Mouse (Mus musculus) forebrain, postnatal 0 days (tissue): Measurements from ENCODE around the gene Cpvl. TPM values are rescaled to one million over a fixed set of nuclear protein-coding genes. Genes with fewer than 3 reads are reported as not detected.

Source experiments
- ATAC-seq: fragments of 200-750 bp; cut with Nextera tagmentation; 2 replicates; pipeline ENCODE4 v1.8.0; 2017; ENCODE audit warnings: mild to moderate bottlenecking, moderate library complexity
- DNase-seq: peaks from one replicate; pipeline ENCODE4 v3.0.0-alpha.2; 2015
- H3K27ac ChIP-seq: fragments of 300-500 bp; sonication (generic); 2 replicates; pipeline ENCODE4 v1.5.1; 2014; ENCODE audit warnings: low read depth, mild to moderate bottlenecking, antibody characterized with exemption, low read length, moderate library complexity, mixed read lengths
- H3K27me3 ChIP-seq: fragments of 300-500 bp; sonication (generic); 2 replicates; pipeline ENCODE4 v1.6.1; 2014; ENCODE audit warnings: mild to moderate bottlenecking, low read length, mixed read lengths; ENCODE audit not compliant: insufficient read depth
- H3K36me3 ChIP-seq: fragments of 300-500 bp; sonication (generic); 2 replicates; pipeline ENCODE4 v1.6.1; 2014; ENCODE audit warnings: mild to moderate bottlenecking, moderate library complexity; ENCODE audit not compliant: insufficient read depth
- H3K4me1 ChIP-seq: fragments of 300-500 bp; sonication (generic); 2 replicates; pipeline ENCODE4 v1.6.1; 2014; ENCODE audit warnings: antibody characterized with exemption; ENCODE audit not compliant: insufficient read depth
- H3K4me2 ChIP-seq: fragments of 300-500 bp; sonication (generic); 2 replicates; pipeline ENCODE4 v1.6.1; 2014; ENCODE audit warnings: low read depth, mild to moderate bottlenecking, moderate library complexity
- H3K4me3 ChIP-seq: fragments of 300-500 bp; sonication (generic); 2 replicates; pipeline ENCODE4 v1.5.1; 2014; ENCODE audit warnings: low read depth, low read length, mixed read lengths
- H3K9ac ChIP-seq: fragments of 300-500 bp; sonication (generic); 2 replicates; pipeline ENCODE4 v1.6.1; 2014; ENCODE audit warnings: mild to moderate bottlenecking
- H3K9me3 ChIP-seq: fragments of 300-500 bp; sonication (generic); 2 replicates; pipeline ENCODE4 v1.6.1; 2016; ENCODE audit warnings: low read length
- CTCF ChIP-seq: sonication (generic); IDR thresholded peaks from 2 replicates; pipeline ENCODE4 v1.5.1; 2016; ENCODE audit warnings: antibody characterized with exemption, control low read depth, low read depth
- WGBS: fragments of 180-500 bp; shearing (Covaris S2); extraction: QIAGEN DNeasy Blood & Tissue Kit; methylation state at CpG from one replicate; pipeline ENCODE4 v1.1.7; 2014; 5-methylcytosine and 5-hydroxymethylcytosine counted together
- polyA plus RNA-seq: library from polyadenylated mRNA; unstranded; fragments of >200 nt; fragmentation: Nextera tagmentation; extraction: Ambion mirVana; gene quantifications from 2 replicates; pipeline ENCODE4 v1.2.1, GENCODE M21; 2015
- total RNA-seq: library from RNA; depleted of rRNA; stranded (reverse); fragments of >200 nt; gene quantifications from 2 replicates; pipeline ENCODE4 v1.2.3, GENCODE M21; 2014

Gene Cpvl
- total and polyA plus RNA-seq, 2 experiments from 2014 or later: 0.13 TPM; not detected in 1

DNA sequence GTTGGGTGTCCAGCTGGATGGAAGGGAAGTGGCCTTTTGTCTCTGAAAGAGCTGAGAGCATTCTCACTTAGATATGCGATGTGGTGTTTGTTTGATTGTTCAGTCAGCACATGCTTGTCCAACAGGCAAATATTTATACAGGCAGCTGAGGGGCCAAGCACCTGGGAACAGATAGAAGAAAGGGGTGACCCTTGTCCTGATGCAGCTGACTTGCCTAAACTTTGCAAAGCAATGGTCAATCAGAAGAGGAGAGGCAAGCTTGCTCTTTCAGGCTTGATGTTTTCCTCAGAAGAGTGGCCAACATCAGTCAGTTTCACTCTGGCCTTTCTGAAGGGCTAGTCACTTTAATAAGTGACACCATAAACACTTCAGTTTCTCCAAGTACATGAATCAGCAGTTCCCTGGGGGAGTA is 72.4 kb downstream of the Cpvl start:
- H3K4me1 ChIP-seq: no peaks in the 10 kb centered on the region
- H3K9me3 ChIP-seq: no peaks in the 10 kb centered on the region
- H3K4me2 ChIP-seq: no peak overlapping the region
- H3K27ac ChIP-seq: no peak overlapping the region
- H3K4me3 ChIP-seq: no peak overlapping the region
- H3K27me3 ChIP-seq: no peaks in the 10 kb centered on the region
- no peaks in the 10 kb centered on the region for H3K36me3 ChIP-seq
- ATAC-seq: no peak
- H3K9ac ChIP-seq: no peak overlapping the region
- TF ChIP-seq CTCF: no peak
- no peak for DNase-seq
- 48% methylated on average over 1 of the region's 1 CpGs for WGBS

DNA sequence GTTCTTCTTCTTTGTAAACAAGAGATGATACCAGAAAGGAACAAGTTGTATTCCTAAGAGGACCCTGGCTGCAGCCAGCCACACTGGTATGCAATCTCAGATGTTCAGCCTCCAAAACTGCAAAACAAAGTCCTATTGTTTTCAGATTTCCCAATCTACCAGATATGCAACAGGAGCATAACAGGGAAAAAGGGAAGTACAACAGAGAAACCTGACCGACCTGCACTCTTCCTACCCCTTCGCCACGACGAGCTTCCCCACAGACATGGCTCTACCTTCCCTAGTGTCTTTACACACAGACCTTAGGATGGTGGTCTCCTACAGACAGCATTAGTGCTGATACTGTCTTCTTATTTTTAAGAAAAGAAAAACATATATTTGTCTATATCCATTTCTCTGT is 72.9 kb downstream of the Cpvl start:
- H3K9ac ChIP-seq: no peak overlapping the region
- H3K27ac ChIP-seq: no peak overlapping the region
- no peak for ATAC-seq
- H3K4me3 ChIP-seq: no peak overlapping the region
- no peak for DNase-seq
- H3K4me1 ChIP-seq: no peaks in the 10 kb centered on the region
- WGBS: 91% methylated on average over 4 of the region's 4 CpGs
- no peaks in the 10 kb centered on the region for H3K36me3 ChIP-seq
- no peaks in the 10 kb centered on the region for H3K27me3 ChIP-seq
- no peak overlapping the region for H3K4me2 ChIP-seq
- TF ChIP-seq CTCF: no peak
- no peaks in the 10 kb centered on the region for H3K9me3 ChIP-seq

DNA sequence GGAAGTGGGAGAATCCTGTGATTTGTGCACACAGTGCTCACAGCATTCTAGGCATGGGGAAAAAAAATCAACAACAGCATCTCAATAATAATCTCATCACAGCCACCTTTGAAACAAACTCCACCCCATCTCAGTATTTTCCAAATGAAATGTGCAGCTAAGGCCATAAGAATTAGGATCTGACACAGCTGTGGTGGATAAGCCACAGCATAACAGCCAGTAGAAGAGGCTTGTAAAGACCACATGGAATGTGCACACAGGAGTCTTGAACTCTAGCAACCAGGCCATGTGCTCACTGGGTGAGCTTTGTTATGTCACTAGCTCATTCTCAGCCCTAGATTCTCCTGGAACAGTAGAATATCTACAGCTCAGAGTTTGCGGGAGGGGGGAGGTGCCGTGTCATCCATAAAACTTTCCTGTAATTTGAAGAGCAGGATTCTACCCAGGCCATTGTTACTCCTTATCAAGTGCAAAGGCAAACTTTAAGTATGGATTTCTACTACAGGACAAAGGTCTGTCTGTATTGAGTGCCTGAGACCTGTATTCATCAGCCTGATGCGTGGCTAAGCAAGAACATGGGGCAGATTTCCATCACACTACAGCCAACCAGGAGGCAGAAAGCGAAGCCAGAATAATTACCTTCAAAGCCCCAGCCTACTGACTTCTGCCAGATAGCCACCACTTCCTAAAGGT is 73.6 kb downstream of the Cpvl start:
- Histone ChIP-seq H3K27me3 (no peaks in the 10 kb centered on the region), H3K4me3 (no peak overlapping the region), H3K4me1 (no peaks in the 10 kb centered on the region), H3K27ac (no peak overlapping the region), H3K4me2 (no peak overlapping the region), H3K9ac (no peak overlapping the region), H3K9me3 (no peaks in the 10 kb centered on the region), H3K36me3 (no peaks in the 10 kb centered on the region)
- ATAC-seq (no peak), DNase-seq (no peak)
- no peak for TF ChIP-seq CTCF
- 89% methylated on average over 4 of the region's 4 CpGs for WGBS

DNA sequence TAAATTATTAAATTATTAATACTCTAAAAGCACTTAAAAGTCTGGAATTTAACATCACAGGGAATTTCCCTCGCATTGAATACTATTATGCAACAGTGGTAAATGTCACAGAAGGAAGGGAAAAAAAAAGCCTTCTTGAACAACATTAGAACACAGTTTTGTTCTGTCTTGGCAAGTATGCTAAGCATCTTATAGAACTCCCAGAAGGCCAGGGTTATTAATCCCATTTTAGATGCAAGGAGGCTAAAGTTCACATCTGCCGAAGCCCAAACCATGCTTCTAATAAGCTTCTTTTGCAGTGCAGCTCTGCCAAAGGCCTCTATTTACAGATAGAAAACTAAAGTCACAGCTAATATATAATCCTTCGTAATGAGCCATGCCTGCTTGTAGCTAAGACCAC is 74.3 kb downstream of the Cpvl start:
- no peak for DNase-seq
- no peak for ATAC-seq
- WGBS: 36% methylated on average over 3 of the region's 3 CpGs

GRCm38 (mm10) chr6:53901741-53902140 is 76.7 kb downstream of the Cpvl start:
- no peak overlapping the region for H3K9ac ChIP-seq
- no peak overlapping the region for H3K4me2 ChIP-seq
- no peaks in the 10 kb centered on the region for H3K4me1 ChIP-seq
- no peak for TF ChIP-seq CTCF
- no peak for ATAC-seq
- WGBS: 82% methylated on average over 8 of the region's 8 CpGs
- H3K9me3 ChIP-seq: no peaks in the 10 kb centered on the region
- no peak overlapping the region for H3K4me3 ChIP-seq
- H3K27me3 ChIP-seq: no peaks in the 10 kb centered on the region
- DNase-seq: no peak
- no peaks in the 10 kb centered on the region for H3K36me3 ChIP-seq
- H3K27ac ChIP-seq: no peak overlapping the region

More for the DNA sequence above, 74.3 kb downstream of the Cpvl start:
- Histone ChIP-seq H3K4me1 (no peaks in the 10 kb centered on the region), H3K27me3 (no peaks in the 10 kb centered on the region), H3K9me3 (no peaks in the 10 kb centered on the region), H3K4me3 (no peak overlapping the region), H3K27ac (no peak overlapping the region), H3K4me2 (no peak overlapping the region), H3K36me3 (no peaks in the 10 kb centered on the region), H3K9ac (no peak overlapping the region)
- no peak for TF ChIP-seq CTCF

GRCm38 (mm10) chr6:53897872-53898464 is 80.5 kb downstream of the Cpvl start:
- no peak overlapping the region for H3K9ac ChIP-seq
- H3K36me3 ChIP-seq: no peaks in the 10 kb centered on the region
- no peak overlapping the region for H3K4me3 ChIP-seq
- TF ChIP-seq CTCF: no peak
- no peaks in the 10 kb centered on the region for H3K9me3 ChIP-seq
- H3K4me2 ChIP-seq: no peak overlapping the region
- no peak for DNase-seq
- 31% methylated on average over 7 of the region's 7 CpGs for WGBS
- no peak overlapping the region for H3K27ac ChIP-seq
- no peaks in the 10 kb centered on the region for H3K27me3 ChIP-seq
- no peaks in the 10 kb centered on the region for H3K4me1 ChIP-seq
- ATAC-seq: no peak

GRCm38 (mm10) chr6:53897126-53897525 is 81.3 kb downstream of the Cpvl start:
- DNase-seq: no peak
- no peak overlapping the region for H3K27ac ChIP-seq
- no peak overlapping the region for H3K4me3 ChIP-seq
- ATAC-seq: no peak
- no peaks in the 10 kb centered on the region for H3K4me1 ChIP-seq
- WGBS: 91% methylated on average over 6 of the region's 6 CpGs
- H3K36me3 ChIP-seq: no peaks in the 10 kb centered on the region
- H3K9ac ChIP-seq: no peak overlapping the region
- no peaks in the 10 kb centered on the region for H3K27me3 ChIP-seq
- H3K9me3 ChIP-seq: no peaks in the 10 kb centered on the region
- no peak for TF ChIP-seq CTCF
- H3K4me2 ChIP-seq: no peak overlapping the region
